Mouse (Mus musculus) cerebellum, adult 2 months (tissue): ENCODE measurements around the gene Ogfod2.

Experiments
- CTCF ChIP-seq: fragments of 200-500 bp; IDR thresholded peaks from 2 replicates; pipeline ENCODE4 v1.5.1; 2011; ENCODE audit warnings: low read depth, mild to moderate bottlenecking, control low read depth, low read length, moderate library complexity, borderline replicate concordance; ENCODE audit not compliant: insufficient read depth
- POLR2A ChIP-seq: fragments of 200-500 bp; IDR thresholded peaks from 2 replicates; pipeline ENCODE4 v1.6.1; 2011; ENCODE audit warnings: low read length, control low read depth, borderline replicate concordance; ENCODE audit not compliant: insufficient read depth

- no peak for TF ChIP-seq CTCF
- no peak for TF ChIP-seq POLR2A
Observed at GRCm38 (mm10) chr5:124069657-124070056, 42.4 kb upstream of the Ogfod2 start.
